Mouse (Mus musculus) embryonic facial prominence, embryonic 15.5 days (tissue): ENCODE results near the gene Tshz2. TPM values are rescaled to one million over a fixed set of nuclear protein-coding genes. Genes with fewer than 3 reads are reported as not detected.
"Not testable (repeated sequence)": the region's sequence is repeated elsewhere in the genome, so short reads cannot be mapped to it uniquely, and the experiment has no call there.

Source experiments
- ATAC-seq: fragments of 200-750 bp; cut with Nextera tagmentation; 2 replicates; pipeline ENCODE4 v1.8.0; 2017; ENCODE audit warnings: low read depth, moderate TSS enrichment; ENCODE audit not compliant: insufficient number of reproducible peaks, low FRiP score, low TSS enrichment
- H3K27ac ChIP-seq: fragments of 300-500 bp; sonication (generic); replicated peaks from 2 replicates; pipeline ENCODE4 v1.5.1; 2015; ENCODE audit warnings: mild to moderate bottlenecking, inconsistent platforms
- H3K27me3 ChIP-seq: fragments of 300-500 bp; sonication (generic); 2 replicates; pipeline ENCODE4 v1.6.1; 2015; ENCODE audit warnings: inconsistent platforms
- H3K36me3 ChIP-seq: fragments of 300-500 bp; sonication (generic); 2 replicates; pipeline ENCODE4 v1.6.1; 2015; ENCODE audit warnings: mild to moderate bottlenecking, inconsistent platforms
- H3K4me1 ChIP-seq: fragments of 300-500 bp; sonication (generic); 2 replicates; pipeline ENCODE4 v1.6.1; 2015; ENCODE audit warnings: inconsistent platforms
- H3K4me2 ChIP-seq: fragments of 300-500 bp; sonication (generic); replicated peaks from 2 replicates; pipeline ENCODE4 v1.6.1; 2015; ENCODE audit warnings: mild to moderate bottlenecking, inconsistent platforms
- H3K4me3 ChIP-seq: fragments of 300-500 bp; sonication (generic); replicated peaks from 2 replicates; pipeline ENCODE4 v1.5.1; 2015; ENCODE audit warnings: mild to moderate bottlenecking, inconsistent platforms
- H3K9ac ChIP-seq: fragments of 300-500 bp; sonication (generic); 2 replicates; pipeline ENCODE4 v1.6.1; 2015; ENCODE audit warnings: inconsistent platforms
- H3K9me3 ChIP-seq: fragments of 300-500 bp; sonication (generic); replicated peaks from 2 replicates; pipeline ENCODE4 v1.6.1; 2016; ENCODE audit warnings: inconsistent platforms
- WGBS: fragments of 180-500 bp; shearing (Covaris S2); methylation state at CpG from one replicate; pipeline ENCODE4 v1.1.7; 2015; 5-methylcytosine and 5-hydroxymethylcytosine counted together
- polyA plus RNA-seq: library from polyadenylated mRNA; unstranded; fragments of >200 nt; fragmentation: Nextera tagmentation; extraction: Ambion mirVana; gene quantifications from 2 replicates; pipeline ENCODE4 v1.2.1, GENCODE M21; 2015

The Tshz2 gene
- polyA plus RNA-seq, 1 experiment from 2014 or later: 10.5 TPM

- H3K27ac ChIP-seq: no peak overlapping the region
- no peaks in the 10 kb centered on the region for H3K27me3 ChIP-seq
- 37% methylated on average over 7 of the region's 7 CpGs for WGBS
- H3K4me2 ChIP-seq: no peak overlapping the region
- H3K4me3 ChIP-seq: no peak overlapping the region
- H3K36me3 ChIP-seq: no peaks in the 10 kb centered on the region
- no peak overlapping the region for H3K9ac ChIP-seq
- H3K4me1 ChIP-seq: 0 out of 2 replicates have a peak, but pooled peaks cover 6% of the 10 kb centered on the region
- H3K9me3 ChIP-seq: no peaks in the 10 kb centered on the region
- no peak for ATAC-seq
These were observed 216.3 kb downstream of the Tshz2 start for GRCm38 (mm10) chr2:169849077-169849476.

DNA sequence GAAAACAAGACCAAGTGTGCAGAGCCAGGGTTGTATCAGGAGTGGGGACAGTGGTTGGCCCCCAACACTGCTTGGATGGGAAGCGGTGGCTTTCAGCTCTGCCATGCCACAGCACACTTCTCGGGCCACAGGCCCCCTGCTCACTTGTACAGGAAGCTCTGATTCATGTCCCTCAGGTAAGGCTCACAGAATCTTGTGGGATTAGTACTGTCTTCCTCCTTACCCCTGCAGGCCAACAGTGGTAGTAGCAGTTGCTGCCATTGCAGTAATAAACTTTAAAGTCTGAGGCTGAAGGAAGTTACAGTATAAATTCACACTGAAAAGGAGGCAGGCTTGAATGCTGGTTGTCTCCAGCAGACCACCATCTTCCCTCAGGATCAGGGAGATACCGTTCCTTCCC is 216.7 kb downstream of the Tshz2 start:
- ATAC-seq: no peak
- Histone ChIP-seq H3K4me1 (0 out of 2 replicates have a peak, but pooled peaks cover 2% of the 10 kb centered on the region), H3K4me2 (no peak overlapping the region), H3K9me3 (no peaks in the 10 kb centered on the region), H3K36me3 (no peaks in the 10 kb centered on the region), H3K9ac (no peak overlapping the region), H3K27me3 (no peaks in the 10 kb centered on the region), H3K27ac (no peak overlapping the region), H3K4me3 (no peak overlapping the region)
- WGBS: 74% methylated on average over 3 of the region's 3 CpGs

DNA sequence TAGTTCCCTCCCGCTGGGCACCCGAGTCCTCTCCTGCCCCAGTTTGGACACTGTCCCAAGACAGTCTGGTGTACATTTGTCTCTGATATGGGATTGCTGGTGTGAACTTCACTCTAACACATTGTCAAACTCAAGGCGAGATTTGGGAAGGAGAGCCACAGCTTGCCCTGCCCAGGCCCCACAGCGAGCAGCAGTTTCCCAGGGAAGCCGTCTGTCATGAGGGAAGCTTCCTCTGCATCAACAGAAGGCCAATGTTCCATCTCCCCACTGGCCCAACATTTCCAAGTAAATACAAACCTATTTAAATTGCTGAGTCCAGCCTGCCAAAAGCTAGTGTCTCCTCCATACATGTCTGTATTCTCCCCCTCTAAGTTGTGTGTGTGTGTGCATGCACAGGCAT is 218.8 kb downstream of the Tshz2 start:
- no peak for ATAC-seq
- no peak overlapping the region for H3K27ac ChIP-seq
- H3K4me3 ChIP-seq: no peak overlapping the region
- H3K4me2 ChIP-seq: no peak overlapping the region
- H3K27me3 ChIP-seq: no peaks in the 10 kb centered on the region
- H3K9me3 ChIP-seq: no peaks in the 10 kb centered on the region
- no peak overlapping the region for H3K9ac ChIP-seq
- no peaks in the 10 kb centered on the region for H3K4me1 ChIP-seq
- 70% methylated on average over 5 of the region's 5 CpGs for WGBS
- H3K36me3 ChIP-seq: no peaks in the 10 kb centered on the region

- Histone ChIP-seq H3K27ac (no peak overlapping the region), H3K36me3 (no peaks in the 10 kb centered on the region), H3K27me3 (no peaks in the 10 kb centered on the region), H3K4me2 (no peak overlapping the region), H3K4me3 (no peak overlapping the region), H3K9me3 (no peaks in the 10 kb centered on the region), H3K9ac (no peak overlapping the region), H3K4me1 (no peaks in the 10 kb centered on the region)
- ATAC-seq: no peak
- WGBS: 84% methylated on average over 11 of the region's 11 CpGs
These were observed 221.7 kb downstream of the Tshz2 start for GRCm38 (mm10) chr2:169854491-169854890.

DNA sequence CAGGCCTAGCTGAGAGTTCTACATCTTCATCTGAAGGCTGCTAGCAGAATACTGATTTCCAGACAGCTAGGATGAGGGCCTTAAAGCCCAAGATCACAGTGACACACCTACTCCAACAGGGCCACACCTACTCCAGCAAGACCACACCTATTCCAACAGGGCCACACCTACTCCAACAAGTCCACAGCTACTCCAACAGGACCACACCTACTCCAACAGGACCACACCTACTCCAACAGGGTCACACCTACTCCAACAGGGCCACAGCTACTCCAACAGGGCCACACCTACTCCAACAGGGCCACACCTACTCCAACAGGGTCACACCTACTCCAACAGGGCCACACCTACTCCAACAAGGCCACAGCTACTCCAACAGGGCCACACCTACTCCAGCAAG is 224.2 kb downstream of the Tshz2 start:
- H3K4me2 ChIP-seq, H3K4me1 ChIP-seq, H3K4me3 ChIP-seq, H3K9ac ChIP-seq, H3K36me3 ChIP-seq, H3K27ac ChIP-seq, H3K9me3 ChIP-seq, ATAC-seq, H3K27me3 ChIP-seq: not testable (repeated sequence)

GRCm38 (mm10) chr2:169859078-169859855 is 226.5 kb downstream of the Tshz2 start:
- no peak overlapping the region for H3K9ac ChIP-seq
- no peak overlapping the region for H3K4me3 ChIP-seq
- 57% methylated on average over 4 of the region's 4 CpGs for WGBS
- no peaks in the 10 kb centered on the region for H3K9me3 ChIP-seq
- H3K36me3 ChIP-seq: no peaks in the 10 kb centered on the region
- H3K4me1 ChIP-seq: peaks cover 10% of the 10 kb centered on the region
- H3K27ac ChIP-seq: no peak overlapping the region
- no peak for ATAC-seq
- no peaks in the 10 kb centered on the region for H3K27me3 ChIP-seq
- no peak overlapping the region for H3K4me2 ChIP-seq

DNA sequence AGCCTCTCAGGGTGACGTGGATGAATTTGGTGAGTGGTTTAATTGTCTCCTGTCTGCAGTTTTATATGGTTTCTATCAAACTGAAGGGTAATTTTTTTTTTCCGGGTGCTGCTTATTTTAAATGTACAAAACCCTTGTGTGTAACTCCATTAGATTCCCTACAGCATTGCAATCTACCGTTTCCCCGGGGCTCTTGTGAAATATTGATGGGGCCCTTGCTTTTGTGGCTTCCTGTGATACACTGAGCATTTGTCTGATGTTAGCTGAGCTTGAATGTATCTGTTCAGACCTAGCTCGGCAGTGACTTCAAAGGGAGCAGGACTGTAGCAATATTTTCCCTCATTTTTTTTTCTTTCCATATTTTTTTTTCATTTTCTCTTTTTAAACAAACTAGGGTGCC is 228.1 kb downstream of the Tshz2 start:
- Histone ChIP-seq H3K9ac (no peak overlapping the region), H3K4me1 (peaks cover 10% of the 10 kb centered on the region), H3K36me3 (no peaks in the 10 kb centered on the region), H3K4me2 (no peak overlapping the region), H3K27me3 (no peaks in the 10 kb centered on the region), H3K27ac (no peak overlapping the region), H3K9me3 (no peaks in the 10 kb centered on the region), H3K4me3 (no peak overlapping the region)
- no peak for ATAC-seq
- WGBS: 39% methylated on average over 5 of the region's 5 CpGs

GRCm38 (mm10) chr2:169862701-169863100 is 229.9 kb downstream of the Tshz2 start:
- Histone ChIP-seq H3K27ac (no peak overlapping the region), H3K9me3 (no peaks in the 10 kb centered on the region), H3K4me3 (no peak overlapping the region), H3K27me3 (no peaks in the 10 kb centered on the region), H3K9ac (no peak overlapping the region), H3K4me1 (peaks cover 10% of the 10 kb centered on the region), H3K36me3 (no peaks in the 10 kb centered on the region), H3K4me2 (no peak overlapping the region)
- ATAC-seq: 0 out of 2 replicates have a peak, but pooled peaks have one; percentile 40
- 36% methylated on average over 6 of the region's 6 CpGs for WGBS

DNA sequence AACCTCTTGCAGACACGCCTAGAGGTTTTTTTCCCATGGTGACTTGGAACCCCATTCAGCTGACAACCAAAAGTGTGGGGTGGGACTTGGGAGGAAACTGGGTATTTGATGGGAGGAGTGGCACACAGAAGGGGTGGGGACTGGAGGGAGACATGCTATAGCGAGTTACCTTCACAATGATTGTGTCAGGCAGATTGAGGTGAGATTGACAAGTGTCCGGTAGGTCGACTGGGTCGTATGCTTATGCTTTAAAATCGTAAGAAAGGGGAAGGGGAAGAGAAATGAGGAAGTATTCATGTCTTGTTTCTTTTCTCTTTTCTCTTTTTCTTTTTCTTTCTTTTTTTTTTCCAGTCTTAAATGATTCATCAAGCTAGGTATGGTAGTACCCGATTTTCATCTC is 236.7 kb downstream of the Tshz2 start:
- 81% methylated on average over 7 of the region's 7 CpGs for WGBS
- no peaks in the 10 kb centered on the region for H3K9me3 ChIP-seq
- no peak overlapping the region for H3K4me3 ChIP-seq
- no peak for ATAC-seq
- H3K4me2 ChIP-seq: no peak overlapping the region
- no peak overlapping the region for H3K9ac ChIP-seq
- no peaks in the 10 kb centered on the region for H3K36me3 ChIP-seq
- H3K27ac ChIP-seq: no peak overlapping the region
- H3K4me1 ChIP-seq: no peaks in the 10 kb centered on the region
- H3K27me3 ChIP-seq: no peaks in the 10 kb centered on the region

DNA sequence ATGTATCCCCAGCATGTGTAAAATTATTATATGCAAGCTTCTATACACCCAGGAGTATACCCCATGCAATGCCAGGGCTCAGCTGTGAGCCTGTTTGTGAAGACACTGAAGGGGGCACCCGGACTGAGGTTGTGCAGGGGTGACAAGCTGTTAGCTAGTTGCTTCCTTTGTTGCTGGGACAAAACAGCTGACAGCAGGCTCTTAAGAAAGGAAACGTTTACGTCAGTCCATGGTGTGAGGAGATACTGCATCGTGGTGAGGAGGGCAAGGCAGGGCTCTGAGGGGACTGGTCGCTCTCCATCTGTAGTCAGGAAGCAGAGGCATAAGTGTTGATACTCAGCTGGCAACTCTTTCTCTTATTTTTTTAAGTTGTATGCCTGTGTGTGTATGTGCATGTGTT is 237.7 kb downstream of the Tshz2 start:
- H3K4me3 ChIP-seq: no peak overlapping the region
- no peaks in the 10 kb centered on the region for H3K9me3 ChIP-seq
- H3K27ac ChIP-seq: no peak overlapping the region
- H3K9ac ChIP-seq: no peak overlapping the region
- no peaks in the 10 kb centered on the region for H3K27me3 ChIP-seq
- no peak overlapping the region for H3K4me2 ChIP-seq
- H3K4me1 ChIP-seq: no peaks in the 10 kb centered on the region
- ATAC-seq: no peak
- WGBS: 62% methylated on average over 5 of the region's 5 CpGs
- no peaks in the 10 kb centered on the region for H3K36me3 ChIP-seq

GRCm38 (mm10) chr2:169871436-169872060 is 238.7 kb downstream of the Tshz2 start:
- H3K36me3 ChIP-seq: no peaks in the 10 kb centered on the region
- H3K4me1 ChIP-seq: no peaks in the 10 kb centered on the region
- no peaks in the 10 kb centered on the region for H3K9me3 ChIP-seq
- H3K4me3 ChIP-seq: no peak overlapping the region
- H3K4me2 ChIP-seq: no peak overlapping the region
- no peak overlapping the region for H3K9ac ChIP-seq
- WGBS: 80% methylated on average over 8 of the region's 8 CpGs
- no peak for ATAC-seq
- no peaks in the 10 kb centered on the region for H3K27me3 ChIP-seq
- H3K27ac ChIP-seq: no peak overlapping the region

- Histone ChIP-seq H3K36me3 (no peaks in the 10 kb centered on the region), H3K9me3 (no peaks in the 10 kb centered on the region), H3K9ac (no peak overlapping the region), H3K4me1 (no peaks in the 10 kb centered on the region), H3K4me2 (no peak overlapping the region), H3K27me3 (no peaks in the 10 kb centered on the region), H3K4me3 (no peak overlapping the region), H3K27ac (no peak overlapping the region)
- WGBS: 65% methylated on average over 16 of the region's 16 CpGs
- no peak for ATAC-seq
These were observed 240.6 kb downstream of the Tshz2 start for GRCm38 (mm10) chr2:169873442-169873841.
